Mouse (Mus musculus) midbrain, embryonic 13.5 days (tissue): Measurements from ENCODE around the gene Myh9. TPM values are rescaled to one million over a fixed set of nuclear protein-coding genes. Genes with fewer than 3 reads are reported as not detected.
A peak's percentile ranks its signal among the peaks of the same experiment; 100 is the strongest.

Experiments
- ATAC-seq: fragments of 200-750 bp; cut with Nextera tagmentation; 2 replicates; pipeline ENCODE4 v1.8.0; 2017; ENCODE audit warnings: mild to moderate bottlenecking, moderate TSS enrichment, moderate library complexity
- H3K27ac ChIP-seq: fragments of 300-500 bp; sonication (generic); 2 replicates; pipeline ENCODE4 v1.5.1; 2015; ENCODE audit warnings: inconsistent platforms, mild to moderate bottlenecking, moderate library complexity
- H3K27me3 ChIP-seq: fragments of 300-500 bp; sonication (generic); 2 replicates; pipeline ENCODE4 v1.6.1; 2015; ENCODE audit warnings: mild to moderate bottlenecking, inconsistent platforms
- H3K36me3 ChIP-seq: fragments of 300-500 bp; sonication (generic); 2 replicates; pipeline ENCODE4 v1.6.1; 2015; ENCODE audit warnings: mild to moderate bottlenecking, inconsistent platforms
- H3K4me1 ChIP-seq: fragments of 300-500 bp; sonication (generic); replicated peaks from 2 replicates; pipeline ENCODE4 v1.6.1; 2015; ENCODE audit warnings: inconsistent platforms
- H3K4me2 ChIP-seq: fragments of 300-500 bp; sonication (generic); replicated peaks from 2 replicates; pipeline ENCODE4 v1.6.1; 2015; ENCODE audit warnings: moderate library complexity, mild to moderate bottlenecking, inconsistent platforms
- H3K4me3 ChIP-seq: fragments of 300-500 bp; sonication (generic); replicated peaks from 2 replicates; pipeline ENCODE4 v1.5.1; 2015; ENCODE audit warnings: mild to moderate bottlenecking, inconsistent platforms
- H3K9ac ChIP-seq: fragments of 300-500 bp; sonication (generic); replicated peaks from 2 replicates; pipeline ENCODE4 v1.6.1; 2015; ENCODE audit warnings: mild to moderate bottlenecking, inconsistent platforms
- H3K9me3 ChIP-seq: fragments of 300-500 bp; sonication (generic); 2 replicates; pipeline ENCODE4 v1.6.1; 2016; ENCODE audit warnings: mild to moderate bottlenecking, inconsistent platforms
- WGBS: fragments of 180-500 bp; shearing (Covaris S2); methylation state at CpG from one replicate; pipeline ENCODE4 v1.1.7; 2015; 5-methylcytosine and 5-hydroxymethylcytosine counted together
- polyA plus RNA-seq: library from polyadenylated mRNA; unstranded; fragments of >200 nt; fragmentation: Nextera tagmentation; extraction: Ambion mirVana; gene quantifications from 2 replicates; pipeline ENCODE4 v1.2.1, GENCODE M21; 2015

Gene Myh9
- polyA plus RNA-seq, 1 experiment from 2014 or later, result 14.1 TPM

- Histone ChIP-seq H3K9ac (no peak overlapping the region), H3K4me3 (no peak overlapping the region), H3K36me3 (peaks cover 86% of the 10 kb centered on the region), H3K9me3 (no peaks in the 10 kb centered on the region), H3K4me2 (no peak overlapping the region), H3K27ac (no peak overlapping the region), H3K4me1 (no peaks in the 10 kb centered on the region), H3K27me3 (no peaks in the 10 kb centered on the region)
- no peak for ATAC-seq
- 86% methylated on average over 6 of the region's 6 CpGs for WGBS
These were observed 53.6 kb downstream of the Myh9 start for GRCm38 (mm10) chr15:77788356-77788755.

DNA sequence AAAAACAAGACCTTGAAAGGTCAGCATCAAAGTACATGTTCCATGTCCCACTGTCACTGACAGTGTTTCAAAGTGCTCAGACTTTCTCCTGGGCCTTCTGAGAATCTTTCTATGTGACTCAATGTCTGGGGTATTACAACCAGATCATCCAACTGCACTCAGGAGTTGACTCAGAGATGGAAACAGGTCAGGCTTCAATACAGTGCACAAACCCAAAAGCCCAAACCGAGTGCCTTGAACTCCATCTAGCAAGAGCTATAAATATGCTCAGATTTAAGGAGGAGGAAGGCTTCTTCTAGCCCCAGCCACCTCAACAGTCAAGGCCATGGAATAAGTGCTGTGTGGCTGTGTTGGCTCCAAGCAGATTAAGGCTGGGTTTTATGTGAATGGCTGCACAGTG lies 56.2 kb downstream of the Myh9 start:
- ATAC-seq, result no peak
- 92% methylated on average over 1 of the region's 1 CpGs for WGBS
- Histone ChIP-seq H3K36me3 (peaks cover 95% of the 10 kb centered on the region), H3K27ac (no peak overlapping the region), H3K4me2 (no peak overlapping the region), H3K4me1 (no peaks in the 10 kb centered on the region), H3K27me3 (no peaks in the 10 kb centered on the region), H3K9me3 (no peaks in the 10 kb centered on the region), H3K9ac (no peak overlapping the region), H3K4me3 (no peak overlapping the region)

DNA sequence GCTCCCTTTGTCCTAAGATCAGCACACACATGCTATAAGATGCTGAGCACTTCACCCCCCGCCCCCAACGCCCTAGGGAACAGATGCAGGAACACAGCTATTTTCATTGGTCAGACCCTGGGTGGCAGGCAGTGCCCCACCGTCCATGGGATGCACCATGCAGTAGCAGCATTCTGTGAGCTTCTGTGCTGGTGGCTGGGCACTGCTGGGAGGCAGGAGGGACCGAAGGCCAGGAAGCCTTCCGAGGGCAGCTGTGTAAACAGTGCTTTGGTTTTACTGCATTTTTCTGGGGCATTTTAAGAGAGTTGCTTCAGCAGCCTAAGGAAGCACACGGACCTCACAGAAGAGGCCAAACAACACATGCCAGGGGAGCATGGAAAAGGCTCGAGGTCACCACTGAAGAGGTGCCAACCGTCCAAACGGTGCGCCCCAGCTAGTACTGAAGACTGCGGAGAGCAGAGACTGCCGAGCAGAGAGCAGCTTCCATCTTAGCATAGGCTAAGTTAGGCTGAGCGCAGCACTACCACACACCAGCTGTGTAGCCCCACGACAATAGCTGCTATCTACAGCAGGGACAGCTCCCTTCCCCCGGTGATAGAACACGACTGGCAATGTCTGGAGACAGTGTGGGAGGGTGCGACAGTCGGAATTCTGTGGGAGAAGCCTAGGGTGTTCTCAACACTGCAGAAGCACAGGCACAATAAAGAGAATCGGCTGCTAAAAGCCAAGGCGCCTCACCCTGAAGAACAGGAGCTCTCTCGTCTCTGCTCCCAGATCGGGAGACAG lies 57.7 kb downstream of the Myh9 start:
- Histone ChIP-seq H3K27ac (no peak overlapping the region), H3K9ac (no peak overlapping the region; the same call in 1 of the 2 replicates), H3K36me3 (peaks cover 97% of the 10 kb centered on the region), H3K27me3 (no peaks in the 10 kb centered on the region), H3K4me2 (no peak overlapping the region), H3K9me3 (no peaks in the 10 kb centered on the region), H3K4me3 (no peak overlapping the region), H3K4me1 (no peaks in the 10 kb centered on the region)
- 86% methylated on average over 22 of the region's 22 CpGs for WGBS
- no peak for ATAC-seq

DNA sequence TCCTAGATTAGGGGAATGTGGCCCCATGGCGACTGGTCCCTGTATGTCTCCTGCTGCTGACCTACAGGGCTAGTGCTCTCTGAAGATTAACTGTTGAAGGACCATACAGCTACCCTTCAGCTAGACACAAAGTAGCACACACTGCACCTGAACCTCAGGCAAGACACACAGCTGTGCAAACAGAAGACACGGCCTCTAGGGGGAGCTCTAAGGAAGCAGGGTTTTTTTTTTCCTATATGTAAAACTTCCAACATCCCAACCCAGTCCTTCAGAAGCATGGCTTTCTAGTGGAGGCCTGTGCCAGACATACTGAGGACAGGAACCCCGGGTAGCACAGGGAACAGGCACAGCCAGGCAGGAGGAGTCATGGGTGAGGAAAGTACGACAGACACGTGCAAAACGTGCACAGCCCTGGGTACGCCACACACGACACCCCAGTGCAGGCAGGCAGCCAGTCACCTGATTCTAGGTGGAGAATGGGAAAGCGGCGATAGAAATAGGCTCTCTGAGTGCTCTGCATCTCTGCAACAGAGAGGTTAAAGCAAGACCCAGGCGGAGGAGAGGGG lies 59.4 kb downstream of the Myh9 start:
- ATAC-seq, result no peak
- no peaks in the 10 kb centered on the region for H3K9me3 ChIP-seq
- no peak overlapping the region for H3K9ac ChIP-seq

GRCm38 (mm10) chr15:77775186-77775963 lies 66.6 kb downstream of the Myh9 start:
- no peak overlapping the region for H3K4me2 ChIP-seq
- H3K27me3 ChIP-seq, result no peaks in the 10 kb centered on the region
- H3K27ac ChIP-seq, result no peak overlapping the region
- no peaks in the 10 kb centered on the region for H3K9me3 ChIP-seq
- H3K4me1 ChIP-seq, result no peaks in the 10 kb centered on the region
- 69% methylated on average over 20 of the region's 20 CpGs for WGBS
- peak; percentile 40 for ATAC-seq
- H3K4me3 ChIP-seq, result no peak overlapping the region
- peaks cover 89% of the 10 kb centered on the region for H3K36me3 ChIP-seq
- H3K9ac ChIP-seq, result no peak overlapping the region

More for the DNA sequence above, 59.4 kb downstream of the Myh9 start:
- 84% methylated on average over 11 of the region's 11 CpGs for WGBS
- no peak overlapping the region for H3K4me3 ChIP-seq
- no peaks in the 10 kb centered on the region for H3K4me1 ChIP-seq
- H3K27ac ChIP-seq, result no peak overlapping the region
- no peak overlapping the region for H3K4me2 ChIP-seq
- peaks cover 98% of the 10 kb centered on the region for H3K36me3 ChIP-seq
- H3K27me3 ChIP-seq, result no peaks in the 10 kb centered on the region

- Histone ChIP-seq H3K9ac (no peak overlapping the region), H3K27ac (no peak overlapping the region), H3K4me2 (no peak overlapping the region), H3K9me3 (no peaks in the 10 kb centered on the region), H3K36me3 (peaks cover 89% of the 10 kb centered on the region), H3K4me3 (no peak overlapping the region), H3K4me1 (no peaks in the 10 kb centered on the region), H3K27me3 (no peaks in the 10 kb centered on the region)
- WGBS, result over 99% methylated on average over 8 of the region's 10 CpGs
- ATAC-seq, result no peak
These were observed 67.7 kb downstream of the Myh9 start for GRCm38 (mm10) chr15:77774303-77774702.

GRCm38 (mm10) chr15:77773099-77773915 lies 68.7 kb downstream of the Myh9 start:
- WGBS, result 95% methylated on average over 19 of the region's 19 CpGs
- H3K27me3 ChIP-seq, result no peaks in the 10 kb centered on the region
- H3K27ac ChIP-seq, result no peak overlapping the region
- H3K4me2 ChIP-seq, result no peak overlapping the region
- ATAC-seq, result no peak
- peaks cover 90% of the 10 kb centered on the region for H3K36me3 ChIP-seq
- H3K4me1 ChIP-seq, result no peaks in the 10 kb centered on the region
- H3K9ac ChIP-seq, result no peak overlapping the region
- H3K9me3 ChIP-seq, result no peaks in the 10 kb centered on the region
- no peak overlapping the region for H3K4me3 ChIP-seq

DNA sequence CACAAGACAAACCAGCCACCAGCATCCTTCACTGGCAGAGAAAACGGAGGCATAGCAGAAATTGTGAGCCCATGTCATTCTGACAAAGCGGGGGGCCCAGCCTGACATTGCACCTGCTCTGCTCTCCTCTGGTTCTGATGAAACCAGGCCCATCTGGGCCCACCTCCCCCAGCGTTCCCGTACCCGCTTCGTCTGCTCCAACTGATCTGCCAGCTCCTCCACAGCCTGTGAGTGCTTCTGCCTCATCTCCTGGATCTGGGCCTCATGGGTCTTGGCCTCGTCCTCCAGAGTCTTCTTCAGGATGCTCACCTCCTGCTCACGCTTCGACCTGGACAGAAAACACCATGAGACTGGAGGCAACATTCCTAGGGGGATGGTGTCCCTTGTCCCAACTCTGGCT lies 71.0 kb downstream of the Myh9 start:
- H3K9me3 ChIP-seq, result no peaks in the 10 kb centered on the region
- peaks cover 93% of the 10 kb centered on the region for H3K36me3 ChIP-seq
- H3K4me2 ChIP-seq, result no peak overlapping the region
- no peak overlapping the region for H3K9ac ChIP-seq
- WGBS, result 95% methylated on average over 9 of the region's 9 CpGs
- no peaks in the 10 kb centered on the region for H3K27me3 ChIP-seq
- H3K27ac ChIP-seq, result no peak overlapping the region
- no peak for ATAC-seq
- no peaks in the 10 kb centered on the region for H3K4me1 ChIP-seq
- H3K4me3 ChIP-seq, result no peak overlapping the region

DNA sequence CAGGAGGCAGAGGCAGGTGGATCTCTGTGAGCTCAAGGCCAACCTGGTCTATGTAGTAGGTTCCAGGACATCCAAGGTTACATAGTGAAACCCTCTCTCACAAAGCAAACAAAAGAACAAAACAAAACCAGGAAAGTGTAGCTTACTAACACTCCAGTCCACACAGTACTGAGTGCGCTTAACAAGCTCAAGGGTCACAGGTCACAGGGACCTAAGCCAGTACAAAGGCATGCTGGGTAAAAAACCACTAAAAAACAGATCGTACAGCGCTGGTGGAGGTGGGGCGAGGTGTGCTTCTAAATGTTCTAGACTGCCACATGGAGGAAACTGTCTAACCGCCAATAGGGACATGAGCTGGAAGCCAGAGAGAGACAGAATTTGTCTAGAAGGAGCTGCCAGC lies 71.6 kb downstream of the Myh9 start:
- H3K36me3 ChIP-seq, result peaks cover 98% of the 10 kb centered on the region
- ATAC-seq, result no peak
- 95% methylated on average over 5 of the region's 5 CpGs for WGBS

DNA sequence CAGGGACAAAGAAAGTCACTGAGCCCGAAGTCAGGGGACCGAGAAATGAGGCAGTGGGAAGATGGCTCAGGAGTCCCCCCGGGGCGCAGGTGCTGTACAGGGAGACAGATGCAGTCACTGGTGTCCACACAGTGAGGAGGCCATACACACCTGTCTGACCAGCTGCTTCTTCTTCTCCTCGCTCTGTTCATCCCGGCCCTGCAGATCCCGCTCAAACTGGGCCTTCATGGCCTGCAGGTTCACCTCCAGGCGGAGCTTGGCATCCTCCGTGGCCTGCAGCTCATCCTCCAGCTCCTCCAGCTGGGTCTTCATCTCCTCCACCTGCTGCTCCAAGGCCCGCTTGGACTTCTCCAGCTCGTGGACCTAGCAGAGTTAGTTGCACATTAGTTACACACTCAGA lies 75.0 kb downstream of the Myh9 start:
- 95% methylated on average over 11 of the region's 11 CpGs for WGBS
- H3K27ac ChIP-seq, result no peak overlapping the region
- H3K9me3 ChIP-seq, result no peaks in the 10 kb centered on the region
- no peak overlapping the region for H3K4me3 ChIP-seq
- no peaks in the 10 kb centered on the region for H3K27me3 ChIP-seq
- no peak for ATAC-seq
- H3K36me3 ChIP-seq, result peaks cover 100% of the 10 kb centered on the region
- H3K4me2 ChIP-seq, result no peak overlapping the region
- H3K4me1 ChIP-seq, result no peaks in the 10 kb centered on the region
- H3K9ac ChIP-seq, result no peak overlapping the region

More for the DNA sequence above, 71.6 kb downstream of the Myh9 start:
- no peak overlapping the region for H3K4me2 ChIP-seq
- H3K4me3 ChIP-seq, result no peak overlapping the region
- H3K27ac ChIP-seq, result no peak overlapping the region
- no peak overlapping the region for H3K9ac ChIP-seq
- H3K9me3 ChIP-seq, result no peaks in the 10 kb centered on the region
- H3K27me3 ChIP-seq, result no peaks in the 10 kb centered on the region
- H3K4me1 ChIP-seq, result no peaks in the 10 kb centered on the region

- no peaks in the 10 kb centered on the region for H3K27me3 ChIP-seq
- no peaks in the 10 kb centered on the region for H3K9me3 ChIP-seq
- H3K36me3 ChIP-seq, result peaks cover 100% of the 10 kb centered on the region
- no peak overlapping the region for H3K9ac ChIP-seq
- no peak for ATAC-seq
- WGBS, result 95% methylated on average over 16 of the region's 16 CpGs
- H3K4me3 ChIP-seq, result no peak overlapping the region
- H3K4me1 ChIP-seq, result no peaks in the 10 kb centered on the region
- no peak overlapping the region for H3K4me2 ChIP-seq
- no peak overlapping the region for H3K27ac ChIP-seq
These were observed 76.4 kb downstream of the Myh9 start for GRCm38 (mm10) chr15:77765484-77766093.
